Mouse (Mus musculus) stomach, embryonic 16.5 days (tissue): ENCODE data around the gene 1700001C02Rik. TPM values are rescaled to one million over a fixed set of nuclear protein-coding genes. Genes with fewer than 3 reads are reported as not detected.
A peak's percentile ranks its signal among the peaks of the same experiment; 100 is the strongest.

Source experiments
- ATAC-seq: fragments of 200-750 bp; cut with Nextera tagmentation; 2 replicates; pipeline ENCODE4 v1.8.0; 2017; ENCODE audit warnings: moderate number of reproducible peaks, moderate TSS enrichment; ENCODE audit not compliant: insufficient read depth, low FRiP score
- H3K27ac ChIP-seq: fragments of 300-500 bp; sonication (generic); 2 replicates; pipeline ENCODE4 v1.5.1; 2014; ENCODE audit warnings: low read length
- H3K27me3 ChIP-seq: fragments of 300-500 bp; sonication (generic); 2 replicates; pipeline ENCODE4 v1.6.1; 2014; ENCODE audit warnings: low read length, control low read depth, mixed read lengths; ENCODE audit not compliant: control insufficient read depth, insufficient read depth
- H3K36me3 ChIP-seq: fragments of 300-500 bp; sonication (generic); 2 replicates; pipeline ENCODE4 v1.6.1; 2014; ENCODE audit warnings: low read length; ENCODE audit not compliant: control insufficient read depth, insufficient read depth
- H3K4me1 ChIP-seq: fragments of 300-500 bp; sonication (generic); 2 replicates; pipeline ENCODE4 v1.6.1; 2014; ENCODE audit warnings: low read length, control low read depth, mixed read lengths; ENCODE audit not compliant: control insufficient read depth, insufficient read depth
- H3K4me2 ChIP-seq: fragments of 300-500 bp; sonication (generic); 2 replicates; pipeline ENCODE4 v1.6.1; 2014; ENCODE audit warnings: low read depth, low read length, mixed read lengths
- H3K4me3 ChIP-seq: fragments of 300-500 bp; sonication (generic); replicated peaks from 2 replicates; pipeline ENCODE4 v1.5.1; 2014; ENCODE audit warnings: mild to moderate bottlenecking, low read length
- H3K9ac ChIP-seq: fragments of 300-500 bp; sonication (generic); 2 replicates; pipeline ENCODE4 v1.6.1; 2014; ENCODE audit warnings: low read length
- H3K9me3 ChIP-seq: fragments of 300-500 bp; sonication (generic); replicated peaks from 2 replicates; pipeline ENCODE4 v1.6.1; 2016; ENCODE audit warnings: low read length, control low read depth; ENCODE audit not compliant: control insufficient read depth
- WGBS: fragments of 180-500 bp; shearing (Covaris S2); extraction: QIAGEN DNeasy Blood & Tissue Kit; methylation state at CpG from one replicate; pipeline ENCODE4 v1.1.7; 2014; 5-methylcytosine and 5-hydroxymethylcytosine counted together
- polyA plus RNA-seq: library from polyadenylated mRNA; unstranded; fragments of >200 nt; fragmentation: Nextera tagmentation; extraction: Ambion mirVana; gene quantifications from 2 replicates; pipeline ENCODE4 v1.2.1, GENCODE M21; 2015

Gene 1700001C02Rik
- polyA plus RNA-seq = not detected in 2 replicates

DNA sequence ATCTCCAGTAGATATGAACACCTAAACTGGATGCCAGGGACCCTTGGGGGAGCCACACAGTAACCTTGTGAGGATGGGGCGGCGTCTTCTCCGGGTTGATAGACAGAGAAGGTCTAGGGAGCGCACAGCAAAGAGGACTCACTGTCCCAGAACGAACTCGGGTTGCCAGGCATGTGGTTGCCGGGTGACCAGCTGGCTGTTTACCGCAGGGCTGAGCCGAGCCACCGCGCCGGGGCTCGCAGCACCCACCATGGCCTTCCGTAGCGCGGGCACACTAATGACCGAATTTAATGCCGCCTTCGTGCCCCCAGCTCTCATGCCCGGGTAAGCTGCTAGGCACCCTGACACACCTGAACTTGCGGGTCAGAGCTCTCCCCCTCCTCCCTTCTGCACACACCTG, at the start of gene 1700001C02Rik:
Gene 1700001C02Rik (plus strand): TSS at position 187 of the 400 bp plus-strand sequence.
- H3K9ac ChIP-seq = peak within 1 kb of the TSS; percentile 50

DNA sequence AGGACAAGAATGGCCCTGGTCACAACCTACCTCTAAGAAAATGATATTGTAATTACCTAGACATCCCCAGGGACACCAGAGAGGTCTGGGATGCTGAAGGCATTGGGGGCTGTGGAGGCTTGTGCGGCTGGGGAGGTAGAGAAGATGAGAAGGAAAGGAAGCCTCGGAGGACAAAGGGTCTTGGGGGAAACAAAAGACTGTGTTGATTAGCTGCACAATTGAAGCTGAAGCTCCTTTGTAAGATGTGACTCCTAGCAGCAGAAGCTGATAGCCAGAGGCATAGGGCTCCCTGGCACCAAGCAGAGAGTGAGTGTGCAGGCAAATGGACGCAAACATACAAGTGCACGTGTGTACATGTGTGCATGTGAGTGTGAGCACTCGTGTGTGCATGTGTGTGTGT, 49.2 kb upstream of the 1700001C02Rik start:
- Histone ChIP-seq H3K27me3 (no peaks in the 10 kb centered on the region), H3K9me3 (no peaks in the 10 kb centered on the region), H3K4me2 (no peak overlapping the region), H3K27ac (no peak overlapping the region), H3K4me1 (no peaks in the 10 kb centered on the region), H3K36me3 (no peaks in the 10 kb centered on the region), H3K9ac (no peak overlapping the region), H3K4me3 (no peak overlapping the region)
- ATAC-seq = no peak
- 65% methylated on average over 5 of the region's 5 CpGs for WGBS

More for the DNA sequence above, at the start of gene 1700001C02Rik:
- no peaks in the 10 kb centered on the region for H3K9me3 ChIP-seq
- 17% methylated on average over 21 of the region's 21 CpGs for WGBS
- peak within 1 kb of the TSS; percentile 52 for H3K4me2 ChIP-seq
- no peaks in the 10 kb centered on the region for H3K36me3 ChIP-seq
- no peak within 1 kb of the TSS for H3K27ac ChIP-seq
- ATAC-seq = no peak
- peaks cover 20% of the 10 kb centered on the region for H3K4me1 ChIP-seq
- H3K27me3 ChIP-seq = peaks cover 5% of the 10 kb centered on the region
- H3K4me3 ChIP-seq = peak within 1 kb of the TSS; percentile 29

DNA sequence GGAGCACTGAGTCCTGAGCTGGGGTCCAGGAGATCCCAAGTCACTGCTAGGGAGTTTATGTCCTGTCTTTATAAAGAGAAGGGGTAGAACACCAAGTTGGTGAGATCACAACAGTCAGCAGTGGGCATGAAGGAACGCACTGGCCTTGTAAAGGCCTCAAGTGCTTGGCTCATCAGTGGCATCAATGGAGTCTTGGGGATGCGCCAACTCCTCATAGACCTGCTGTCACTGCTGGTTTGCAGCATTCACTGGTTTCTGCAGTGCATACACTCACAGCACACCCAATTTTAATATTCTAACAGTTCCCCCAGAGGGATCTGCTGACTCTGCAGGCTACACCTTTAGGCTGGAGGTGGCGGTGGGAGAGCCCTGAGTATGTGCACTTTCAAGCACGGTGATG, 42.7 kb upstream of the 1700001C02Rik start:
- Histone ChIP-seq H3K4me3 (no peak overlapping the region), H3K9me3 (no peaks in the 10 kb centered on the region), H3K9ac (no peak overlapping the region), H3K36me3 (no peaks in the 10 kb centered on the region), H3K4me2 (no peak overlapping the region), H3K27ac (no peak overlapping the region), H3K4me1 (no peaks in the 10 kb centered on the region), H3K27me3 (no peaks in the 10 kb centered on the region)
- no peak for ATAC-seq
- 79% methylated on average over 4 of the region's 4 CpGs for WGBS

DNA sequence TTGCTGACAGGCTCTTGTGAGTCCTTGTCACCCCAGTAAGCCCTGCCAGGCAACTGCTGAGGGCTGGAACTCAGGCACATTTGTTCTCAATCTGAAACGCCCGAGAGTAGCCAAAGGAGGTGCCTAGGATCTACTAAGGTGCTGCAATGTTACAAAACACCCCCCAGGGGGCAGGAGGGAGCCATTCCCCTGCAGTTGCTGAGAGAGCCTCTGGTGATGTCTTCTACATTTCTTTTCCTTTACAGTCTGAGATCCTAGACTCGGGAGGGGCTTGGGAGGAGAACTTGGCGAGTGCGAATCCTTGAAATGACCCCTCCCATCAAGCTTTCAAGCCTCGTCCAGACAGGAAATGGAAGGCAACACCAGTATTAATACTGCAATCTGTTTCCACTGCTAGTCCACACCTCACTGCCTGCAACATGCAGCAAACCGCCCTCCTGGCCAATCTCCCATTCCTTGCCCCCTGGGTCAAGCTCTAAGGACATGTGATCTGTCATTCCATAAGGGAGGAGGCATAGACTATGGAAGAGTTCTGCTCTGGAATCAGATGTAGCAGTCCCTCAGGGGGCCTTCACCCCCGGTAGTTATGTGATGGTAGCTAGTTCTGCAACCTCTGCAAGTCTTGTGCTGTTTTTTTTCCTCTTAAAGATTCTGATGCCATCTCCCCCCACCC, 42.1 kb upstream of the 1700001C02Rik start:
- Histone ChIP-seq H3K9me3 (no peaks in the 10 kb centered on the region), H3K9ac (no peak overlapping the region), H3K27me3 (no peaks in the 10 kb centered on the region), H3K36me3 (no peaks in the 10 kb centered on the region), H3K4me2 (no peak overlapping the region), H3K4me3 (no peak overlapping the region), H3K4me1 (no peaks in the 10 kb centered on the region), H3K27ac (no peak overlapping the region)
- WGBS = 18% methylated on average over 8 of the region's 8 CpGs
- peak; percentile 63 for ATAC-seq

GRCm38 (mm10) chr5:30427406-30427805, 38.4 kb upstream of the 1700001C02Rik start:
- Histone ChIP-seq H3K27me3 (no peaks in the 10 kb centered on the region), H3K36me3 (no peaks in the 10 kb centered on the region), H3K4me2 (no peak overlapping the region), H3K9ac (no peak overlapping the region), H3K9me3 (no peaks in the 10 kb centered on the region), H3K4me1 (no peaks in the 10 kb centered on the region), H3K4me3 (no peak overlapping the region), H3K27ac (no peak overlapping the region)
- no peak for ATAC-seq
- WGBS = 83% methylated on average over 6 of the region's 6 CpGs

DNA sequence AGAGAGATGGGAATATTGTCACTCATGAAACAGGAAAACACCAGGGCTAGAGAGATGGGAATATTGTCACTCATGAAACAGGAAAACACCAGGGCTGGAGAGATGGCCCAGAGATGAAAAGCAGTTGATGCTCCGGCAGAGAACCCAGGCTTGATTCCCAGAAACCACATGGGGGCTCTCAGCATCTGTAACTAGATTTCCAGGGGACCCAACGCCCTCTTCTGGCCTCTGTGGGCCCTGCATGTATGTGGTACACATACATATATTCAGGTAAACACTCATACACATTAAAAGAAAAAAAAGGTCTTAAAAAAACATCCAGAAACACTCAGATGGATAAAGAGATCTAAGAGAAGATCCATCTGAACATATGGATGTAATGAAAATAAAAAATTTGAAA, 26.9 kb upstream of the 1700001C02Rik start:
- 54% methylated on average over 2 of the region's 2 CpGs for WGBS
- no peak for ATAC-seq
- no peak overlapping the region for H3K27ac ChIP-seq

GRCm38 (mm10) chr5:30440308-30440906, 25.4 kb upstream of the 1700001C02Rik start:
- no peak overlapping the region for H3K4me3 ChIP-seq
- H3K9me3 ChIP-seq = no peaks in the 10 kb centered on the region
- H3K27me3 ChIP-seq = no peaks in the 10 kb centered on the region
- no peak for ATAC-seq
- H3K4me1 ChIP-seq = no peaks in the 10 kb centered on the region
- H3K27ac ChIP-seq = no peak overlapping the region
- H3K9ac ChIP-seq = no peak overlapping the region
- H3K36me3 ChIP-seq = no peaks in the 10 kb centered on the region
- 82% methylated on average over 8 of the region's 8 CpGs for WGBS
- no peak overlapping the region for H3K4me2 ChIP-seq

More for the DNA sequence above, 26.9 kb upstream of the 1700001C02Rik start:
- Histone ChIP-seq H3K9me3 (no peaks in the 10 kb centered on the region), H3K9ac (no peak overlapping the region), H3K36me3 (no peaks in the 10 kb centered on the region), H3K4me3 (no peak overlapping the region), H3K4me1 (no peaks in the 10 kb centered on the region), H3K4me2 (no peak overlapping the region), H3K27me3 (no peaks in the 10 kb centered on the region)

- no peak overlapping the region for H3K4me3 ChIP-seq
- H3K27me3 ChIP-seq = no peaks in the 10 kb centered on the region
- H3K4me2 ChIP-seq = no peak overlapping the region
- no peak overlapping the region for H3K9ac ChIP-seq
- H3K4me1 ChIP-seq = no peaks in the 10 kb centered on the region
- no peaks in the 10 kb centered on the region for H3K9me3 ChIP-seq
- no peaks in the 10 kb centered on the region for H3K36me3 ChIP-seq
- no peak overlapping the region for H3K27ac ChIP-seq
- WGBS = 60% methylated on average over 5 of the region's 5 CpGs
- ATAC-seq = no peak
Measured at GRCm38 (mm10) chr5:30442196-30442595, 23.7 kb upstream of the 1700001C02Rik start.

DNA sequence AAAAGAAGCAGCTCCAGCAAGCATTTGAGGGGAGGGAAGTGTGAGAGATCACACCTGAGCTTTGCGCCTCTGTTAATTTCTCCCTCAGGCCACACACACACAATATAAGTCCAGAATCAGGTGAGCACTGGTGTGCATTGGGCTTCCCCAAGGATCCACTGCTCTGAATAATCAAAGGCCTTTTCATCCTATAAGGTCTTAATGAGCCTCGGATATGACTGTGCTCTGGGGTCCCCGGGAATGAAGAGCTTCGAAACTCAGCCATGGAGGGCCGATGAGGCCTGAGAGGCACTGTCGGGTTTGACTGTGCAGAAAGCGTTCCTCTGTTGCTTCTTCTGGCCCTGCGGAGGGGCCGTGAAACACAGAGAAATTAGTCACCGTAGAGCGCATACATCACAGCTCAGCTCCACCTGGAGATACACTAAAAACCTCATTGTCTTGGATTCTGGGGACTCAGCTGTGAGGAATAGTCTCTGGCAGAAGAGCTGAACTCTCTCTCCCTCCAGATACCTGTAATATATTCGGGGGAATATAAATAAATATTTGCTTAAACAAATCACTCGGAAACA, 21.4 kb upstream of the 1700001C02Rik start:
- Histone ChIP-seq H3K4me2 (no peak overlapping the region), H3K4me3 (no peak overlapping the region), H3K36me3 (no peaks in the 10 kb centered on the region), H3K9me3 (no peaks in the 10 kb centered on the region), H3K27ac (no peak overlapping the region), H3K9ac (no peak overlapping the region), H3K27me3 (no peaks in the 10 kb centered on the region), H3K4me1 (no peaks in the 10 kb centered on the region)
- 79% methylated on average over 13 of the region's 13 CpGs for WGBS
- no peak for ATAC-seq
